Mouse (Mus musculus): ENCODE measurements around the gene Cldn34c1. TPM values are rescaled to one million over a fixed set of nuclear protein-coding genes. Genes with fewer than 3 reads are reported as not detected.
"Not testable (repeated sequence)": the region's sequence is repeated elsewhere in the genome, so short reads cannot be mapped to it uniquely, and the experiment has no call there.

Cldn34c1 gene
- 18.2 and 19.7 TPM in 2 replicates for polyA plus RNA-seq (2016; fragmentation: Nextera tagmentation; extraction: Ambion mirVana)

DNA sequence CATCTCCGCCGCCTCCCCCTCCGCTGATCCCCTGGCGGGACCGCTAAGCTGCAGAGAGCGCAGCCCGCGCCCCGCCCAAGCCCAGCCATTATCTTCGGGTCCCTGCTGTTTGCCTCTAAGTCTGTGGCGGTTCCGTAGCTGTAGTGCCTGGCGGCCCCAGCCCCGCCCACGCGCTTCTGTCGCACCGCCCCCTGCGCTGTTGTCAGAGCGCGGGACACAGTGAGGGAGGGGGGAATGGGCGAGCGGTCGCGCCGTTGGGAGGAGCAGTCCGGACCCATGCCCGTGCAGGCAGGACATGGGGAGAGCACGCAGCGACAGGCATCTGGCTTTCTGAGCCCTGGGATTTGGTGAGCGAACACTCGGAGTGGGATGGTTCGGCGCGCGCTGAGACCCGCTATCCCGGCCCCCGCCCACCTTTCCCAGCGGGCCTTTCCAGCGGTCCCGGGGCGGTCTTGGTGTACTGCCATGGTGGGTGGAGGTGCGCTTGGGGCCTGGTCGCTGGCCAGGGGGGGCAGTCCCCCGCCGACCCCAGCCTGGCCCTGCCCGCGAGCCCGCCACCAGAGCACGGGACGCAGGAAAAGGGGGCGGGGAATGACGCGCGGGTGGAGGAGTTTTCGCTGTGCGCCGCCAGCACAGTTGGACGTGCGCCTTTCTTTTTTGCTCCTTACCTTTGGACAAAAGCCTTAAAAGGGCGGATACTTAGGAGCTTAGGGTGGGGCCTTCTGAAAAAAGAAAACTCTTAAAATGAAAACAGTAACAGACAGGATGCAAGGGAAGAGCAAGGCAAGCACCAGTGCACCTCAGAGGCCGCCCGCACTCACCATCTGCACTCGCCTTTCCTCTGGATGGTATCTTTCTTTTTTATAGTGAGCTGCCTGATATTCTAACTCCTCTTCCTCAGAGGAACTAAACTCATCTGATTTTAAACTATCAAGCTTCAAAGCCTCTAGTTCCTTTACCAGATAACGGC, at the start of gene Cldn34c1:
Cldn34c1 (plus strand) TSS at position 205 of the 970 bp plus-strand sequence.
- H3K27me3 ChIP-seq (ENCODE audit: insufficient read depth, poor library complexity, severe bottlenecking), result no peaks in the 10 kb centered on the region
- H3K4me3 ChIP-seq, result peak within 1 kb of the TSS; percentile 60
- 0 out of 2 replicates have a peak, but pooled peaks cover 4% of the 10 kb centered on the region for H3K9me3 ChIP-seq
- no peaks in the 10 kb centered on the region for H3K4me1 ChIP-seq (replicated peaks)
- 5% methylated on average over 66 of the region's 66 CpGs for WGBS
- peak within 1 kb of the TSS; percentile 93 for H3K27ac ChIP-seq
- no peaks in the 10 kb centered on the region for H3K36me3 ChIP-seq
- peak; percentile 87 for DNase-seq (ENCODE audit: low spot score)

DNA sequence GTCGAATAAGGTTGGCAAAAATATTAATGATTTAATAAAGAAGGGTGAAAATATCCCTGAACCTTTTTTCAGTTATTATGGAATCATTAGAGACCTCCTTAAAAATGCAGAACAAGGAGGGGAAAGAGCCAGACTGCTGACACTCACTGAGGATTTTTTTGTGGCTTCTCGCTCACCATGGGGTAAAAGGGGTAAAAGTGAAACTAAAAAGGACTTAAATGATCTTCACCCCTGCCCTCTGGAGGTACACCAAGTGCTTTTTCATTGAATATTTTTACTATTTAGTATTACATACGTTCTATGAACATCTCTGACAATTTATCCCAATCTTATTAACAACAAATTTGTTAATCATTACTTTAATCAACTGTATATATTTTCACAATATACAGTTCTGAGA, 15.9 kb upstream of the Cldn34c1 start:
- H3K4me1 ChIP-seq (replicated peaks), result no peaks in the 10 kb centered on the region
- no peak overlapping the region for H3K27ac ChIP-seq
- H3K36me3 ChIP-seq, result no peaks in the 10 kb centered on the region
- no peak for DNase-seq (ENCODE audit: low spot score)
- H3K4me3 ChIP-seq, result no peak overlapping the region
- H3K9me3 ChIP-seq, result no peaks in the 10 kb centered on the region
- 80% methylated on average over 3 of the region's 3 CpGs for WGBS
- H3K27me3 ChIP-seq (ENCODE audit: insufficient read depth, poor library complexity, severe bottlenecking), result no peaks in the 10 kb centered on the region

DNA sequence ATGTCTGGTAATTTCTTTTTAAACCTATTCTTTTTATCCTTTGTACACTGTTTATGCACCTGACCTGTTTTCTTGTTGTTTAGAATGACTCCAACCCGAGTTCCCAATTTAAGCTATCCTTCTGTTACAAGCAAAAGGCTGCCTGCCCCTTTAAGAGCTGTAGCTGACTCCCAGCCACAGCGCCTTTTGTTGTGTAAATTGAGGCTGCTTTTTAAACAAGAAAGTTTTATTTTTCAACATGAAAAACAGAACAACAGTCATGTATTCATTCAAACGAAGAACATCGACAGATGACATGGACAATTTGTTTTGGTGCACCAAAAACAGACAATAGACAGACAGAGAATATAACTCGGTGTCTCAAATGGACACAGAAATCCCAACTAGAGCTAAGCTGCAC, 489 bp upstream of the Cldn34c1 start:
- H3K4me3 ChIP-seq, result peak overlapping the region; percentile 60
- H3K27me3 ChIP-seq (ENCODE audit: insufficient read depth, poor library complexity, severe bottlenecking); DNase-seq (ENCODE audit: low spot score); H3K4me1 ChIP-seq (replicated peaks); H3K9me3 ChIP-seq; H3K36me3 ChIP-seq: not testable (repeated sequence)
- WGBS, result 14% methylated on average over 5 of the region's 5 CpGs
- peak overlapping the region; percentile 93 for H3K27ac ChIP-seq

DNA sequence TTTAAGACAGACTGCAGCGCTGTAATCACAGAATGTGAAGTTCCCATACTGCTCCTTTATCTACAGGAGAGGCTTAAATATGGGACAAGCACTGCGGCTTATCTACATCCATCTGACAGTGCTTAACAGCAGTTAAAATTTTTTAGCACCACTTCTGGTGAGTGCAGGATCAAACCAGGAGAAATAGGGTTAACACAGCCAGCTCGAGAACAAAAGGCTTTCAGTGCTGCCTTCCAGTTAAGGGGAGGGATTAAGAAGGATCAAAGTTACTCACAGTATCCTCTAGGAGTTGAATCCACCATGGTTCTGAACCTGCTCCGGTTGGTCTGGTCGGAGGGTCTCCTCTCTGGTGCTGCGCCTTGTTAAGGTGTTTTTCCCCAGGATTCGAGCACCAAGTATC, 1.4 kb downstream of the Cldn34c1 start:
- H3K36me3 ChIP-seq; H3K4me1 ChIP-seq (replicated peaks); H3K9me3 ChIP-seq; H3K27me3 ChIP-seq (ENCODE audit: insufficient read depth, poor library complexity, severe bottlenecking): not testable (repeated sequence)
- WGBS, result 10% methylated on average over 7 of the region's 7 CpGs
- Histone ChIP-seq H3K27ac (peak overlapping the region; percentile 93), H3K4me3 (peak overlapping the region; percentile 60)
- DNase-seq (ENCODE audit: low spot score), result peak; percentile 5

DNA sequence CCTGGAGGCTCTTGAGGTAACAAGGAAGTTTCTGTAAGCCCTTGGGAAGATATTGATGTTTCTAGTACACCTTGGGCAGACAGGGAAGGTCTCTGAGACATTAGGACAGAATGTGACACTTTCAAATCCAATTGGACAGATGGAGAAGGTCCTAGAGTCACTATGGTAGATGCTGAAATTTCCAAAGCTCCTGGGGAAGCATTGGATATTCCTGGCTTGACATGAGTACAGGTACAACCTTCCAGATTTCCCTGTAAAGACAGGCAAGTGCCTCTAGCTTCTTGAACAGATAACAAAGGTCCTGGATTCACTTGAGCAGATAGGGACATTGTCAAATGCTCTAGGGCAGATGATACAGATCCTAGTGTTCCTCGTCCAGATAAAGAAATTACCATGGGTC, 119.1 kb downstream of the Cldn34c1 start, which contains the start of gene Srsx:
Srsx (minus strand) TSS at position 101 of the 400 bp plus-strand sequence.
- H3K36me3 ChIP-seq; H3K4me3 ChIP-seq; H3K9me3 ChIP-seq; H3K4me1 ChIP-seq (replicated peaks); H3K27me3 ChIP-seq (ENCODE audit: insufficient read depth, poor library complexity, severe bottlenecking); DNase-seq (ENCODE audit: low spot score); H3K27ac ChIP-seq: not testable (repeated sequence)
- 88% methylated on average over 1 of the region's 1 CpGs for WGBS

Other genes with a start within 250 kb of the Cldn34c1 start
- gene Gm17521, start 73.8 kb upstream of the Cldn34c1 start, polyA plus RNA-seq (2016; fragmentation: Nextera tagmentation; extraction: Ambion mirVana), result not detected in 2 replicates
- gene Srsx, start 119.0 kb downstream of the Cldn34c1 start, polyA plus RNA-seq (2016; fragmentation: Nextera tagmentation; extraction: Ambion mirVana), result not detected in 2 replicates
- not detected in 2 replicates for gene Gm17577, start 143.4 kb downstream of the Cldn34c1 start, polyA plus RNA-seq (2016; fragmentation: Nextera tagmentation; extraction: Ambion mirVana)

All from hindbrain, embryonic 10.5 days (tissue).